Mouse (Mus musculus) liver, embryonic 14.5 days (tissue): ENCODE data around the gene Krtap28-13. TPM values are rescaled to one million over a fixed set of nuclear protein-coding genes. Genes with fewer than 3 reads are reported as not detected.

Source experiments
- ATAC-seq: fragments of 200-750 bp; cut with Nextera tagmentation; 2 replicates; pipeline ENCODE4 v1.8.0; 2017; ENCODE audit warnings: moderate number of reproducible peaks, mild to moderate bottlenecking, moderate library complexity; ENCODE audit not compliant: insufficient read depth
- DNase-seq, 3 experiments: peaks; one replicate each; pipeline ENCODE4 v3.0.0-alpha.2; 2012 to 2013; ENCODE audit warnings: low read depth in 3 of 3, low spot score in 3 of 3
- H3K27ac ChIP-seq: fragments of 300-500 bp; sonication (generic); 2 replicates; pipeline ENCODE4 v1.5.1; 2014; ENCODE audit warnings: moderate library complexity, mild to moderate bottlenecking, control low read depth, inconsistent platforms
- H3K27me3 ChIP-seq: fragments of 300-500 bp; sonication (generic); 2 replicates; pipeline ENCODE4 v1.6.1; 2014; ENCODE audit warnings: mild to moderate bottlenecking, low read length, moderate library complexity; ENCODE audit not compliant: control insufficient read depth, insufficient read depth
- H3K36me3 ChIP-seq: fragments of 300-500 bp; sonication (generic); replicated peaks from 2 replicates; pipeline ENCODE4 v1.6.1; 2014; ENCODE audit warnings: low read depth; ENCODE audit not compliant: control insufficient read depth, insufficient read depth
- H3K4me1 ChIP-seq, 2 experiments: fragments of 200-500 bp in 1 of 2; fragments of 300-500 bp in 1 of 2; sonication (generic) in 1 of 2; replicated peaks; 2 replicates each; pipeline ENCODE4 v1.6.1; 2012 to 2014; ENCODE audit warnings: antibody characterized with exemption in 1 of 2, inconsistent platforms in 1 of 2, low read length in 1 of 2; ENCODE audit not compliant: control insufficient read depth in 2 of 2, insufficient read depth in 2 of 2
- H3K4me2 ChIP-seq: fragments of 300-500 bp; sonication (generic); 2 replicates; pipeline ENCODE4 v1.6.1; 2014; ENCODE audit warnings: low read depth, mild to moderate bottlenecking, control low read depth, moderate library complexity
- H3K4me3 ChIP-seq, 2 experiments: fragments of 200-500 bp in 1 of 2; fragments of 300-500 bp in 1 of 2; sonication (generic) in 1 of 2; 2 replicates each; pipeline ENCODE4 v1.5.1; 2012 to 2014; ENCODE audit warnings: low read depth in 2 of 2, low read length in 2 of 2, mild to moderate bottlenecking in 2 of 2, control low read depth in 1 of 2, inconsistent platforms in 1 of 2, moderate library complexity in 1 of 2; ENCODE audit not compliant: insufficient read depth in 1 of 2
- H3K9ac ChIP-seq: fragments of 300-500 bp; sonication (generic); replicated peaks from 2 replicates; pipeline ENCODE4 v1.6.1; 2014; ENCODE audit warnings: mild to moderate bottlenecking, control low read depth, moderate library complexity
- H3K9me3 ChIP-seq: fragments of 300-500 bp; sonication (generic); 2 replicates; pipeline ENCODE4 v1.6.1; 2016; ENCODE audit warnings: low read length, mixed read lengths; ENCODE audit not compliant: control insufficient read depth
- CTCF ChIP-seq: IDR thresholded peaks from 2 replicates; pipeline ENCODE4 v1.5.1; 2016; ENCODE audit warnings: antibody characterized with exemption, low read depth, control low read depth
- EP300 ChIP-seq: IDR thresholded peaks from 2 replicates; pipeline ENCODE4 v1.6.1; 2016; ENCODE audit warnings: antibody characterized with exemption, low read depth
- WGBS: fragments of 180-500 bp; shearing (Covaris S2); extraction: QIAGEN DNeasy Blood & Tissue Kit; methylation state at CpG from one replicate; pipeline ENCODE4 v1.1.7; 2014; ENCODE audit not compliant: insufficient replicate concordance; 5-methylcytosine and 5-hydroxymethylcytosine counted together
- polyA plus RNA-seq, 2 experiments: library from polyadenylated mRNA; depleted of rRNA in 1 of 2; stranded (reverse) in 1 of 2; unstranded in 1 of 2; fragments of >200 nt; fragmentation: Nextera tagmentation in 1 of 2; extraction: Ambion mirVana in 1 of 2; gene quantifications; 2 replicates each; pipeline versions ENCODE4 v1.2.1 to v1.2.3; 2012 to 2014

The Krtap28-13 gene
- polyA plus RNA-seq, 2 experiments, result not detected

DNA sequence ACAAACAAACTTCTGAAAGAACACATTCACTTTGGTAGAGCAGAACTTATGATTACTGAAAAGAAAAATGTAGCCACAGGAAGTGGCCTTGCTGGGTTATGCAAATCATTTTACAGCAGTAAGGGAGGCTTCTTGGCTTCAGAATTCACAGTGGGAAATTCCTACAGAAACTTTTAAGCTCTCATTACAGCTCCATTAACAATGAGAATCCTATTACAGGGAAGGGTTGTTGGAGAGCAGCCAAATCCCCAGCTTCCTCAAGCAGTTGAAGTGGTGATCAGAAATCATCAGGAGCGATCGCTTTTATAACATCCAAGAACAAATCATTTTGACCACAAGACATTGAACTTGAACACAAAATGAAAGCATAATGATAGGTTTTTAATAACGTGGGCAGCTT is 41.2 kb downstream of the Krtap28-13 start:
- Histone ChIP-seq H3K27me3 (no peaks in the 10 kb centered on the region), H3K9ac (no peak overlapping the region), H3K4me3 (no peak overlapping the region), H3K36me3 (no peaks in the 10 kb centered on the region), H3K4me2 (no peak overlapping the region), H3K27ac (no peak overlapping the region), H3K4me1 (no peaks in the 10 kb centered on the region), H3K9me3 (no peaks in the 10 kb centered on the region)
- DNase-seq (no peak), ATAC-seq (no peak)
- 52% methylated on average over 3 of the region's 3 CpGs for WGBS
- TF ChIP-seq CTCF (no peak), EP300 (no peak)

DNA sequence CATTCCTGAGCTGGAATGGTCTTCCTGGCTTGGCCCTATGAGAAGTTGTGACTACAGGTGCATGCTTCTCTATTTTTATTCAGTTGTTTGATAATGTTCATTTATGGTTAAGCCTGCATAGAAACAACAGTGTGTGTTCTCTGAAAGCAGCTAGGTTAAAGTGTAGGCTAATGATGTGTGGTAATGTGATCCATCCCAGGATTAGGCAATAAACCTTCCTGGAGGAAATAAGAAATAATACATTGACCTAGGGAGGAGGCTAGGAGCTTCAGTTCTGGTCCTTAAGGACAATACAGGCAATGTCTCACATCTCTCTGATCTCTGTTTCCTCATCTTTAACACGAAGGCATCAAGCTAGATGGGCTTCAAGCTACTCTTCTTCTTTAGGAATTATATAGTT is 44.7 kb downstream of the Krtap28-13 start:
- Histone ChIP-seq H3K36me3 (no peaks in the 10 kb centered on the region), H3K9me3 (no peaks in the 10 kb centered on the region), H3K27ac (no peak overlapping the region), H3K27me3 (no peaks in the 10 kb centered on the region), H3K4me3 (no peak overlapping the region), H3K4me2 (no peak overlapping the region), H3K4me1 (no peaks in the 10 kb centered on the region), H3K9ac (no peak overlapping the region)
- DNase-seq (no peak), ATAC-seq (no peak)
- 14% methylated on average over 1 of the region's 1 CpGs for WGBS
- no peak for TF ChIP-seq EP300
- no peak for TF ChIP-seq CTCF

DNA sequence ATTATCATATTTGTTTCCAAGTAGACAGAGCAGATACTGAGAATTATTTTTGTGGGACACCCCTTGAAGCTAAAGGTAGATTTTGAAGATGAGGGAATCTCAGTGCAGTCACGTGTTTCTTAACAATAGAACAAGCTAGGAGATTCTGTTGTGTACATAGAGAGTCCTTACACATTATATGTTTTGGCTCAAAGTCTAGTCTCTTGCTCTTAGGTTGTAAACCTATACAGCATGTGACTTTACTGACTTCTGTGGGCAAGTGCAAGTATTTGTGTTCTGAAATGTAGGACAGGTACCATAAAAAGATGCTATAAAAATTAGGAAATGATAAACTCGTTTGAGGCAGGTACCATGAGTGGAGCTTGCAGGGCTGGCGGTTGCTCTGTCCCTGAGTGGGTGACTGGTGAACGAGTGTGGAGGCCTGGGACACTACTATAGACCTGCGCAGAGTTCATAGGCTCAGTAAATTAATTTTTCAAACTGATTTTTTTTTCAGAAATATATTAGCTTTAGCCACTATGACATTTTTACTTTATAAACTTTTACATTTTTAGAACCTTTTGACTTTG is 46.8 kb downstream of the Krtap28-13 start:
- H3K4me1 ChIP-seq, result no peaks in the 10 kb centered on the region
- no peaks in the 10 kb centered on the region for H3K9me3 ChIP-seq
- no peak for TF ChIP-seq EP300
- no peak for TF ChIP-seq CTCF
- H3K27me3 ChIP-seq, result no peaks in the 10 kb centered on the region
- H3K36me3 ChIP-seq, result no peaks in the 10 kb centered on the region
- H3K27ac ChIP-seq, result no peak overlapping the region
- DNase-seq (no peak), ATAC-seq (no peak)
- 45% methylated on average over 5 of the region's 5 CpGs for WGBS
- no peak overlapping the region for H3K9ac ChIP-seq
- no peak overlapping the region for H3K4me3 ChIP-seq
- H3K4me2 ChIP-seq, result no peak overlapping the region

DNA sequence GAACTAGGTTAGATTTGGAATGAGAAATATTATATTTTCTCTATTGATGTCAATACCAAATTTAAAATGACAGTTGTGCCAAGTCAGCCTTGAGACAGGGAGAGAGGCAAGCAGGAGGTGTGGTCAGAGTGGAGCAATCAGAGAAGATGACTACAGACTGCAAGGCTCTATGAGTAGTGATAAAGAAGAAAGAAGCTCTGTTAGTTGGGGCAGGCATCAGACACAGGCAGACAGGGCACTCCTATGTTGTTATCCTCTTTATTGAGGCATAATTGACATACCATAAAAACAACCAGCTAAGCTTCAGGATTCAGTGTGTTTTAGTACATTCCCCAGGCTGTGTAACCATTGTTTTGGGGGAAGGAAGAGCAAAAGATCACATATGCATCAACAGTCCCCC is 50.3 kb downstream of the Krtap28-13 start:
- Histone ChIP-seq H3K9me3 (no peaks in the 10 kb centered on the region), H3K4me1 (no peaks in the 10 kb centered on the region), H3K27me3 (no peaks in the 10 kb centered on the region), H3K9ac (no peak overlapping the region), H3K4me3 (no peak overlapping the region), H3K27ac (no peak overlapping the region), H3K4me2 (no peak overlapping the region), H3K36me3 (no peaks in the 10 kb centered on the region)
- TF ChIP-seq CTCF (no peak), EP300 (no peak)
- DNase-seq (no peak), ATAC-seq (no peak)

Other genes with a start within 250 kb of the Krtap28-13 start
- 43.8 and 47.8 TPM in 2 replicates for gene Agfg1, start 221.4 kb upstream of the Krtap28-13 start, polyA plus RNA-seq (2012; rRNA removed)
- 59.4 and 65.3 TPM in 2 replicates for gene Agfg1, start 221.4 kb upstream of the Krtap28-13 start, polyA plus RNA-seq (2014; fragmentation: Nextera tagmentation; extraction: Ambion mirVana)
- gene A030005L19Rik, start 147.6 kb upstream of the Krtap28-13 start, polyA plus RNA-seq (2012; rRNA removed), result 2.0 and 2.3 TPM in 2 replicates
- gene A030005L19Rik, start 147.6 kb upstream of the Krtap28-13 start, polyA plus RNA-seq (2014; fragmentation: Nextera tagmentation; extraction: Ambion mirVana), result 0.24 and 0.37 TPM in 2 replicates
- gene A030014E15Rik, start 136.0 kb upstream of the Krtap28-13 start, polyA plus RNA-seq (2012; rRNA removed), result 0.11 TPM in 1 of 2 replicates, not detected in the other
- not detected in 2 replicates for gene A030014E15Rik, start 136.0 kb upstream of the Krtap28-13 start, polyA plus RNA-seq (2014; fragmentation: Nextera tagmentation; extraction: Ambion mirVana)
- not detected in 2 replicates for gene Gm6217, start 129.5 kb upstream of the Krtap28-13 start, polyA plus RNA-seq (2012; rRNA removed)
- not detected in 2 replicates for gene Gm6217, start 129.5 kb upstream of the Krtap28-13 start, polyA plus RNA-seq (2014; fragmentation: Nextera tagmentation; extraction: Ambion mirVana)
- not detected in 2 replicates for gene A030003K21Rik, start 117.5 kb upstream of the Krtap28-13 start, polyA plus RNA-seq (2012; rRNA removed)
- gene A030003K21Rik, start 117.5 kb upstream of the Krtap28-13 start, polyA plus RNA-seq (2014; fragmentation: Nextera tagmentation; extraction: Ambion mirVana), result not detected in 2 replicates
- not detected in 2 replicates for gene Gm7544, start 104.9 kb upstream of the Krtap28-13 start, polyA plus RNA-seq (2012; rRNA removed)
- gene Gm7544, start 104.9 kb upstream of the Krtap28-13 start, polyA plus RNA-seq (2014; fragmentation: Nextera tagmentation; extraction: Ambion mirVana), result not detected in 2 replicates
- gene Gm47955, start 100.6 kb upstream of the Krtap28-13 start, polyA plus RNA-seq (2012; rRNA removed), result not detected in 2 replicates
- gene Gm47955, start 100.6 kb upstream of the Krtap28-13 start, polyA plus RNA-seq (2014; fragmentation: Nextera tagmentation; extraction: Ambion mirVana), result not detected in 2 replicates
- gene Gm47959, start 60.4 kb upstream of the Krtap28-13 start, polyA plus RNA-seq (2012; rRNA removed), result not detected in 2 replicates
- not detected in 2 replicates for gene Gm47959, start 60.4 kb upstream of the Krtap28-13 start, polyA plus RNA-seq (2014; fragmentation: Nextera tagmentation; extraction: Ambion mirVana)
- 0.04 TPM in 2 replicates for gene Slc19a3, start 22.5 kb upstream of the Krtap28-13 start, polyA plus RNA-seq (2012; rRNA removed)
- not detected in 2 replicates for gene Slc19a3, start 22.5 kb upstream of the Krtap28-13 start, polyA plus RNA-seq (2014; fragmentation: Nextera tagmentation; extraction: Ambion mirVana)
- gene Krtap28-10, start 18.4 kb upstream of the Krtap28-13 start, polyA plus RNA-seq (2012; rRNA removed), result not detected in 2 replicates
- gene Krtap28-10, start 18.4 kb upstream of the Krtap28-13 start, polyA plus RNA-seq (2014; fragmentation: Nextera tagmentation; extraction: Ambion mirVana), result not detected in 2 replicates
- not detected in 2 replicates for gene Gm47969, start 16.0 kb upstream of the Krtap28-13 start, polyA plus RNA-seq (2012; rRNA removed)
- not detected in 2 replicates for gene Gm47969, start 16.0 kb upstream of the Krtap28-13 start, polyA plus RNA-seq (2014; fragmentation: Nextera tagmentation; extraction: Ambion mirVana)
- gene A030005K14Rik, start 1.6 kb upstream of the Krtap28-13 start, polyA plus RNA-seq (2012; rRNA removed), result not detected in 2 replicates
- gene A030005K14Rik, start 1.6 kb upstream of the Krtap28-13 start, polyA plus RNA-seq (2014; fragmentation: Nextera tagmentation; extraction: Ambion mirVana), result not detected in 2 replicates
- gene Ccl20, start 55.8 kb downstream of the Krtap28-13 start, polyA plus RNA-seq (2012; rRNA removed), result 0.16 TPM in 1 of 2 replicates, not detected in the other
- gene Ccl20, start 55.8 kb downstream of the Krtap28-13 start, polyA plus RNA-seq (2014; fragmentation: Nextera tagmentation; extraction: Ambion mirVana), result 0.19 TPM in 1 of 2 replicates, not detected in the other
- gene Daw1, start 98.8 kb downstream of the Krtap28-13 start, polyA plus RNA-seq (2012; rRNA removed), result not detected in 2 replicates
- gene Daw1, start 98.8 kb downstream of the Krtap28-13 start, polyA plus RNA-seq (2014; fragmentation: Nextera tagmentation; extraction: Ambion mirVana), result not detected in 2 replicates